Mouse (Mus musculus) G1E (cell line): ENCODE measurements around the gene Tpcn2. TPM values are rescaled to one million over a fixed set of nuclear protein-coding genes. Genes with fewer than 3 reads are reported as not detected.

ENCODE experiments used
- ATAC-seq: 2 replicates; pipeline ENCODE4 v1.8.0; 2016; ENCODE audit warnings: mild to moderate bottlenecking; ENCODE audit not compliant: insufficient number of reproducible peaks, poor library complexity, low FRiP score, severe bottlenecking; ENCODE audit errors: extremely low read depth
- DNase-seq: peaks from one replicate; pipeline ENCODE4 v3.0.0; 2012; ENCODE audit warnings: low spot score
- H3K27me3 ChIP-seq: 2 replicates; pipeline ENCODE4 v1.6.1; 2012; ENCODE audit warnings: mild to moderate bottlenecking, low read length, inconsistent platforms; ENCODE audit not compliant: insufficient read depth
- H3K36me3 ChIP-seq: replicated peaks from 2 replicates; pipeline ENCODE3; 2012; ENCODE audit warnings: mild to moderate bottlenecking, inconsistent platforms
- H3K4me1 ChIP-seq: 2 replicates; pipeline ENCODE4 v1.6.1; 2012; ENCODE audit warnings: low read depth, low read length, inconsistent platforms, mixed read lengths; ENCODE audit not compliant: insufficient read depth
- H3K4me3 ChIP-seq: 2 replicates; pipeline ENCODE4 v1.5.1; 2012; ENCODE audit warnings: low read depth, mild to moderate bottlenecking, inconsistent platforms, low read length, moderate library complexity, mixed read lengths
- H3K9me3 ChIP-seq: replicated peaks from 2 replicates; pipeline ENCODE4 v1.6.1; 2012; ENCODE audit warnings: inconsistent platforms
- CTCF ChIP-seq: IDR thresholded peaks from 2 replicates; pipeline ENCODE4 v1.5.1; 2012; ENCODE audit warnings: low read depth, low read length, inconsistent platforms, mixed read lengths
- GATA1 ChIP-seq: IDR thresholded peaks from 2 replicates; pipeline ENCODE4 v1.6.1; 2012; ENCODE audit warnings: borderline replicate concordance, low read length, inconsistent platforms, mixed read lengths
- GATA2 ChIP-seq: IDR thresholded peaks from 2 replicates; pipeline ENCODE4 v1.6.1; 2012; ENCODE audit warnings: low read depth, low read length, inconsistent platforms, borderline replicate concordance
- POLR2AphosphoS5 ChIP-seq: IDR thresholded peaks from 2 replicates; pipeline ENCODE4 v1.6.1; 2012; ENCODE audit warnings: low read depth, low read length, inconsistent platforms; ENCODE audit not compliant: insufficient replicate concordance
- TAL1 ChIP-seq: conservative IDR thresholded peaks from 2 replicates; pipeline ENCODE4 v1.6.1; 2012; ENCODE audit warnings: low read depth, low read length, inconsistent platforms, mixed read lengths
- polyA plus RNA-seq: library from polyadenylated mRNA; stranded (reverse); fragments of >175 nt; gene quantifications from 2 replicates; pipeline ENCODE4 v1.2.3, GENCODE M21; 2012
- total RNA-seq, 2 experiments: library from RNA; stranded (forward) in 1 of 2; stranded (reverse) in 1 of 2; fragments of 200-1000 nt in 1 of 2; fragments of >200 nt in 1 of 2; fragmentation: Nextera tagmentation in 1 of 2; gene quantifications; 2 replicates each; pipeline ENCODE4 v1.2.3; 2014 to 2017

The Tpcn2 gene
- total and polyA plus RNA-seq, 3 experiments, result 2.4 to 6.9 (median 4.2) TPM

DNA sequence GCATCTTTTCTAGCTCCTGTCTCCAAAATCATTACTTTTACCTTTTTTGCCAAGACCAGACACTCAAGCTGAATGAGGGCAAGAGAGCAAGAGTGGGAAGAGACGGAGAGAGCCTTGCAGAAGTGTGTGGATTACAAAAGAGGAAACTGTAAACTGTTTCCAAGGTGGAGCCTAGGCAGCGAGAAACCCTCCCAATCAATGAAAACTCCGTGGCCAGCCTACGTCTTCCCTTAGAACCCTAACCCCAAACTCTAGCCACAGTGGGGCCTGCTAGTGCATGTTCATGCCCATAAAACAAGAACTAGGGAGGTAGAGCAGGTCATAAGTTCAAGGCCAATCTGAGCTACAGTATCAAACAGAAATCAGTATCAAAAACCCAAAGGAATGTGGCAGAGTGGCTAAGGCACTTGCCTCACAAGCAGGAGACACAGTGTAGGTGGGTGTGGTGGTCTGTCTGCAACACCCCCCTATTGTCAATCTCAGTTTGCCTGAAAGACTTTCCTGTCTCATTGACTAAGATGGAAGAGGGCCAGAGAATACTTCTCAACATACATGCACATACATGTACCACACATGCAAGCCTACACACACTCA lies 73.2 kb downstream of the Tpcn2 start:
- peaks cover 18% of the 10 kb centered on the region for H3K27me3 ChIP-seq
- no peak for TF ChIP-seq CTCF
- TF ChIP-seq GATA1, result no peak
- no peak for TF ChIP-seq GATA2
- TF ChIP-seq POLR2AphosphoS5, result no peak
- no peak for TF ChIP-seq TAL1
- no peaks in the 10 kb centered on the region for H3K36me3 ChIP-seq
- no peak for DNase-seq
- no peak for ATAC-seq
- no peaks in the 10 kb centered on the region for H3K9me3 ChIP-seq
- no peaks in the 10 kb centered on the region for H3K4me1 ChIP-seq
- no peak overlapping the region for H3K4me3 ChIP-seq

DNA sequence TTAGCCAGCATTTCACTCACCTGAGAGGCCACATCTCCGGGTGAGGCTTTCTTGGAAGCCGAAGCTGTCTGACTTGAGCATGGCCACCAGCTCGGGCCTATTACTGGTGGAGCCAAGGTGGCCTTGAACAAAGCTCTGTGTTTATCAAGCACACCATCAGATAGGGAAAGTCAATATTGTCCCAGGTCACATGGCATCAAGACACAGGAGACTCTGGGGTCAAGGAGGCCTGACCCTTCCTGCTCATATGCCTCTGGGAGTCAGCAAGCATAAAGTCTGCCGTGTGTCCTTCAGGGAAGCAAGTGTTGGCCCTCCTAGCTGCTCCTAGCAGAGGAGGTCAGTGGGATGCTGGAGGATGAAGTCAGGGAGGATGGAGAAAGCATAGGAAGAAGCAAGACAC lies 75.8 kb downstream of the Tpcn2 start, which contains the start of gene 1810010D01Rik:
Gene 1810010D01Rik (minus strand): TSS at position 114 of the 400 bp plus-strand sequence.
- no peak for ATAC-seq
- Histone ChIP-seq H3K4me1 (no peaks in the 10 kb centered on the region), H3K36me3 (no peaks in the 10 kb centered on the region), H3K27me3 (peaks cover 15% of the 10 kb centered on the region), H3K4me3 (no peak within 1 kb of the TSS), H3K9me3 (no peaks in the 10 kb centered on the region)
- DNase-seq, result no peak
- TF ChIP-seq GATA1, result no peak
- TF ChIP-seq GATA2, result no peak
- TF ChIP-seq TAL1, result no peak
- no peak for TF ChIP-seq CTCF
- TF ChIP-seq POLR2AphosphoS5, result no peak

DNA sequence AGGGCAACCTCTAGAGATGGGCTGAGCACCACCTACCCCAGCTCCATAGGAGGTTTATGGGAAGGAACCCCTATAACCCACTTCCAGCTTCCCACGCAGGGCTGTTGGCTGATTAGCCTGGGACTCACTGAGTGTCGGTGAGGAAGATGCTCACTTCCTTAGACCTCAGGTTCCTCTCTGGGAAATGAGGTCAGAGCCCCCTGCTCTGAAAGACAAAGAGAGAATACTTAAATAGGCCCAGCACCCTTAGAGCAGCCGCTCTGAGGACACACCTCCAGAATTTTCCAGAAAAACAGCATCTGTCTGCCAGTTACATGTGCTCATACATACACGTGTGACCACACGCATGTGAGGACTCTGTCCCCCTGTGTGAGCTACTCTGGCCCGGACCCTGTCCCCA lies 77.0 kb downstream of the Tpcn2 start:
- Histone ChIP-seq H3K4me1 (no peaks in the 10 kb centered on the region), H3K36me3 (no peaks in the 10 kb centered on the region), H3K4me3 (no peak overlapping the region), H3K27me3 (peaks cover 13% of the 10 kb centered on the region), H3K9me3 (no peaks in the 10 kb centered on the region)
- TF ChIP-seq POLR2AphosphoS5 (no peak), GATA2 (no peak), GATA1 (no peak), CTCF (no peak), TAL1 (no peak)
- no peak for DNase-seq
- no peak for ATAC-seq

DNA sequence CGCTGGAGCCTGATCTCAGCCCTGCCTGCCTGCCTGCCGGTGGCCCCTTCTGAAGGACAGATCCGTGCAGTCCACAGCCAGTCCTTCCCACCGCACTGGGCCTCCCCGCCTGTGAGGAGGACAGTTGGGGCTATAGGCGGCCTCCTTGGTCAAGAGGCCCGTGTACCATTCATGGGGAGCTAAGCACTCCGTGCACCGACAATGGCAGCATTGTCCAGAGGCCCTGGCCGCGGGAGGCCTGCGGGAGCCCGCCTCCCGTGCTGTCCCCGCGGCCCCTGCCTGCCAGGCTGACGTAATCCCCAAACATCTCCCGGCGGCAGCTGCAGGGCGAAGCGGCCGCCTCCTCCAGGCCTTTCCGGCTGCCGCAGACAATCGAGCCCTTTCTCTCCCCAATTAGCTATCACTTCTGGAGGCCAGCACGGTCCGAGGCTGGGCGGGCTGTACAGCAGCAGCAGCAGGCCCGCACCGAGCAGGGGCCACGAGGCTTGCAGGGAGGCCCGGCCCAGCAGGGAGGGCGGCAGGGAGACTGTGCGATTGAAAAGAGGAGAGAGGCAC lies 77.7 kb downstream of the Tpcn2 start:
- Histone ChIP-seq H3K4me1 (no peaks in the 10 kb centered on the region), H3K9me3 (no peaks in the 10 kb centered on the region), H3K36me3 (no peaks in the 10 kb centered on the region), H3K27me3 (peaks cover 10% of the 10 kb centered on the region), H3K4me3 (no peak overlapping the region)
- TF ChIP-seq POLR2AphosphoS5, result no peak
- no peak for TF ChIP-seq TAL1
- no peak for TF ChIP-seq GATA1
- TF ChIP-seq GATA2, result no peak
- TF ChIP-seq CTCF, result no peak
- DNase-seq (no peak), ATAC-seq (no peak)

GRCm38 (mm10) chr7:145205363-145205902 lies 78.4 kb downstream of the Tpcn2 start:
- Histone ChIP-seq H3K4me1 (no peaks in the 10 kb centered on the region), H3K9me3 (no peaks in the 10 kb centered on the region), H3K36me3 (no peaks in the 10 kb centered on the region), H3K4me3 (no peak overlapping the region), H3K27me3 (peaks cover 7% of the 10 kb centered on the region)
- ATAC-seq (no peak), DNase-seq (no peak)
- TF ChIP-seq TAL1 (no peak), GATA1 (no peak), GATA2 (no peak)

- TF ChIP-seq GATA1, result no peak
- TF ChIP-seq TAL1, result no peak
- no peak for TF ChIP-seq CTCF
- no peak for TF ChIP-seq POLR2AphosphoS5
- TF ChIP-seq GATA2, result no peak
- H3K27me3 ChIP-seq, result peaks cover 12% of the 10 kb centered on the region
- ATAC-seq, result no peak
- H3K9me3 ChIP-seq, result no peaks in the 10 kb centered on the region
- no peaks in the 10 kb centered on the region for H3K36me3 ChIP-seq
- DNase-seq, result no peak
- no peak overlapping the region for H3K4me3 ChIP-seq
- no peaks in the 10 kb centered on the region for H3K4me1 ChIP-seq
These were observed 84.1 kb downstream of the Tpcn2 start for GRCm38 (mm10) chr7:145199711-145200110.

DNA sequence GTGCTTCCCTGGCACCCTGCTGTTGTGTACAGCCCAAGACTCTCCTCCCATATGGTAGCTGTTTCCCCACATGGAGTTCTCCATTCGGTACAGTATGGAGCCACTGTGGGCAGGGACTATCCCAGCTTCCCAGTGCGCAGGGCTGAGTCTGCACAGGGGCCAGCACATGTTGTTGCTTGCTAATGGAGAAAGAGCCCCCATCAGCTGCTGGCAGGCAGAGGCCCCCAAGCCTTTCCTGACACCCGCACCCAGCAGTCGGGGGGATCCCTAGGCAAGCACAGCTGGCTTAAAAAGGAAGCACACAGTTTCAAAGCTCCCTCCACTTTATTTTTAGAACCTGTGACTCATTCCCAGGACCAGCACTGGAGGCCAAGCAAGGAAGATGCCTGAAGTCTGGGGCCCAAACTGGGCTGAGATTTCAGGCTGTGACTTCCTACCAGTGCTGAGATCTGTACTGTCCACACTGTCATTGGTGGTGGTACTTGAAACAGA lies 85.5 kb downstream of the Tpcn2 start:
- Histone ChIP-seq H3K9me3 (no peaks in the 10 kb centered on the region), H3K4me3 (no peak overlapping the region), H3K27me3 (peaks cover 12% of the 10 kb centered on the region), H3K4me1 (no peaks in the 10 kb centered on the region), H3K36me3 (no peaks in the 10 kb centered on the region)
- DNase-seq, result no peak
- no peak for ATAC-seq
- TF ChIP-seq GATA1 (no peak), CTCF (no peak), TAL1 (no peak), POLR2AphosphoS5 (no peak), GATA2 (no peak)
